Mouse (Mus musculus): Measurements from ENCODE around the gene B4gat1. TPM values are rescaled to one million over a fixed set of nuclear protein-coding genes. Genes with fewer than 3 reads are reported as not detected.
A peak's percentile ranks its signal among the peaks of the same experiment; 100 is the strongest.
"Not testable (repeated sequence)": the region's sequence is repeated elsewhere in the genome, so short reads cannot be mapped to it uniquely, and the experiment has no call there.

B4gat1 gene
- total RNA-seq, 1 experiment = 14.1 TPM

DNA sequence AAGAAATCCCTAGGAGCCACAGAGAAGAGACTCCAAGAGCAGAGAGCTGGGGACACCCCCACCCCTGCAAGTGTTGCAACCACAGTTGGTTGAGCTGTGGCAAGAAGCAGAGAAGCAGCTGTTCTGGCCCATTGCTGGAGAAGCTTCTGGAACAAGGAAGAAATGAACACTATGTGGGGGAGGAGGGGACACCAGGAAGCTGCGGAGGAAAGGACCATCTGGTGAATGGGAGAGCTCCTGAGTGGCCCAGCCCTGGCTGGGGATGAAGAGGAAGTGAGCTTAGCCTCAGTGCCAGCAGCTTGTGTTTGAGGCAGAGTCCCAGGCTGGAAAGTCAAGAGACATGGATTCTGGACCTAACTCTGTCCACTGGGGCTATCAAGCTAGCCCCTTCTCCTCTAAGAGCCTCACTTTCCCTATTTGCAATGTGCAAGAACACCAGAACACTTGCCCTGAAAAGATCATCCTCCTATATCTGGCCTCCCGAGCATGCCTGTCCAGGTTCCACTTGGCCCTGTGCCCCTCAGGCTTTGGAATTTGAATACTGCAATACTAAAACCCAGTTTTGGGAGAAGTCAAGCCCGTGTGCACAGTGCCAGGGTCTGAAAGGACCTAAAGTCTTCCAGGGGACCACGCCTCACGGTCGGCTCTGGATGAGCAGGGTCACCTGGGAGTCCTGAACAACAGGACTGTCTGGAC is 39.0 kb upstream of the B4gat1 start:
- DNase-seq (ENCODE audit: low read depth, low spot score) = no peak
- Histone ChIP-seq H3K9me3 (ENCODE audit: control insufficient read depth, insufficient read depth, low read depth, low read length) (no peaks in the 10 kb centered on the region), H3K4me1 (ENCODE audit: control insufficient read depth in 2 of 2, insufficient read depth in 2 of 2, low read length in 2 of 2, poor library complexity in 1 of 2) (peaks cover 0 to 3% of the 10 kb centered on the region in 2 experiments; a peak in 1 of 4 replicates), H3K9ac (ENCODE audit: insufficient read depth, low read depth, low read length, poor library complexity, severe bottlenecking) (no peak overlapping the region), H3K27ac (ENCODE audit: insufficient read depth, low read depth, low read length, poor library complexity, severe bottlenecking) (no peak overlapping the region), H3K36me3 (ENCODE audit: control insufficient read depth, insufficient read depth, low read length, poor library complexity, severe bottlenecking) (no peaks in the 10 kb centered on the region), H3K4me3 (ENCODE audit: insufficient read depth in 1 of 2, low read depth in 1 of 2, low read length in 2 of 2, poor library complexity in 1 of 2, severe bottlenecking in 1 of 2) (no peak overlapping the region)
- in situ Hi-C loops (cut with MboI; ENCODE audit: low sequenced_read_pairs in 2 of 2, unreplicated experiment in 2 of 2) = loop anchor here in 1 of 2 experiments (25.0 kb wide), 1 partner anchor 362 kb away; the partner anchor contains the start of gene Rce1
- TF ChIP-seq MAFK (IDR thresholded peaks at IDR 0.05; ENCODE audit: insufficient read depth, low read depth, low read length) (no peak), HCFC1 (IDR thresholded peaks at IDR 0.05; ENCODE audit: borderline replicate concordance, insufficient read depth, low read length) (no peak), ZNF384 (IDR thresholded peaks at IDR 0.05; ENCODE audit: low read depth, low read length) (no peak), CHD2 (IDR thresholded peaks at IDR 0.05; ENCODE audit: low read depth, low read length) (no peak), ZC3H11A (IDR thresholded peaks at IDR 0.05; ENCODE audit: borderline replicate concordance, low read depth, low read length) (no peak)

DNA sequence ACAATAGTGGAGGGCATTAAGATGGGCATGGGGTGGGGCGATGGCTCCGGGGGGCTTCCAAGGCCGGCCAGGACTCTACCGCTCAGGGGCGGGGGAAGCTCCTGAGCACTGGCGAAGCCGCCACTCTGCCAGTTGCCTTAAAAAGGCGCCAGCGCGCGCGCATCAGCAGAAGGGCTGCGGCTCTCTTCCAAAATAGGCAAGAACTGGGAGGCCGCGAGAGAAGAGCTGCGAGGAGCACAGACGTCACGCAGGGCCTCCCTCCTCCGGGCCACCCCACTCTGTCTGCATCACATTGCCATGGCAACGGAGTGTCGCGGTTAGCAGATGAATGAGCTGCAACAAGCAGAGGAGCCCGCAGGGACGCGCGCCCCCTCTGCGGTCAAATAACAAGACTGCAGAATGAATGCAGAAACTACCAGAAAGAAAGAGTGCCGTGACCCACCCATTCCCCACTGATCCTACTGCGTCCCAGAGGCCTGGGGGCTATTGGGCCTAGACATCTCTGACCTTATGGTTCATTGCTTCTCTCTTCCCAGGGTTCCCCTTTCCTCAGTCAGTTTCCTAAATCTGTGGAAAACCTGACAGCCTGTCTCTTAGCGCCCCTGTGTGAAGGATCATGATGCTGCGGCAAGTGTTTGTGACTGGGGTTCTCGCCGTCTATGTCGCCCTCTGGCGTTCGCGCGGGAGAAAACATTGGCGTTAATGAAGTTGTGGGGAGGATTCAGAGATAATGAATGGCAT is 36.8 kb upstream of the B4gat1 start:
- H3K36me3 ChIP-seq (ENCODE audit: control insufficient read depth, insufficient read depth, low read length, poor library complexity, severe bottlenecking) = no peaks in the 10 kb centered on the region
- TF ChIP-seq ZNF384 (IDR thresholded peaks at IDR 0.05; ENCODE audit: low read depth, low read length) = no peak
- TF ChIP-seq ZC3H11A (IDR thresholded peaks at IDR 0.05; ENCODE audit: borderline replicate concordance, low read depth, low read length) = peak; percentile 66; the same call in 1 of the 2 replicates
- no peak; the same call in 1 of the 2 replicates for TF ChIP-seq HCFC1 (IDR thresholded peaks at IDR 0.05; ENCODE audit: borderline replicate concordance, insufficient read depth, low read length)
- in situ Hi-C loops (cut with MboI; ENCODE audit: low sequenced_read_pairs in 2 of 2, unreplicated experiment in 2 of 2) = no loop called here
- peaks cover 0 to 3% of the 10 kb centered on the region in 2 experiments; a peak in 1 of 4 replicates for H3K4me1 ChIP-seq (ENCODE audit: control insufficient read depth in 2 of 2, insufficient read depth in 2 of 2, low read length in 2 of 2, poor library complexity in 1 of 2)
- DNase-seq (ENCODE audit: low read depth, low spot score) = peak; percentile 76
- H3K9ac ChIP-seq (ENCODE audit: insufficient read depth, low read depth, low read length, poor library complexity, severe bottlenecking) = no peak overlapping the region
- no peak overlapping the region for H3K27ac ChIP-seq (ENCODE audit: insufficient read depth, low read depth, low read length, poor library complexity, severe bottlenecking)
- H3K4me3 ChIP-seq (ENCODE audit: insufficient read depth in 1 of 2, low read depth in 1 of 2, low read length in 2 of 2, poor library complexity in 1 of 2, severe bottlenecking in 1 of 2) = peak overlapping the region; percentile 17 to 51
- H3K9me3 ChIP-seq (ENCODE audit: control insufficient read depth, insufficient read depth, low read depth, low read length) = no peaks in the 10 kb centered on the region

DNA sequence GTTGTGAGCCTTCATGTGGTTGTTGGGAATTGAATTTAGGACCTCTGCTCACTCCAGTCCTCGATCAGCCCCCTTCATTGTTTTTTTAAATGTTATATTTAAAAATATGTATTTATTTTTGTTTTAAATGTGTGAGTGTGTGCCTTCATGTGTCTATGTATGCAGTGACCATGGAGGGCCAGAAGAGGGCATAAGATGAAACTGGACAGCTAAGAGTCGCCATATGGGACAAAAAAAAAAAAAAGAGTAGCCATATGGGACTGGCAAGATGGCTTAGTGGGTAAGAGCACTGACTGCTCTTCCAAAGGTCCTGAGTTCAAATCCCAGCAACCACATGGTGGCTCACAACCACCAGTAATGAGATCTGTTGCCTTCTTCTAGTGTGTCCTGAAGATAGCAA is 35.0 kb upstream of the B4gat1 start:
- H3K4me3 ChIP-seq (ENCODE audit: insufficient read depth in 1 of 2, low read depth in 1 of 2, low read length in 2 of 2, poor library complexity in 1 of 2, severe bottlenecking in 1 of 2); H3K9ac ChIP-seq (ENCODE audit: insufficient read depth, low read depth, low read length, poor library complexity, severe bottlenecking); H3K27ac ChIP-seq (ENCODE audit: insufficient read depth, low read depth, low read length, poor library complexity, severe bottlenecking); H3K36me3 ChIP-seq (ENCODE audit: control insufficient read depth, insufficient read depth, low read length, poor library complexity, severe bottlenecking); H3K4me1 ChIP-seq (ENCODE audit: control insufficient read depth in 2 of 2, insufficient read depth in 2 of 2, low read length in 2 of 2, poor library complexity in 1 of 2); in situ Hi-C loops (cut with MboI; ENCODE audit: low sequenced_read_pairs in 2 of 2, unreplicated experiment in 2 of 2); DNase-seq (ENCODE audit: low read depth, low spot score); H3K9me3 ChIP-seq (ENCODE audit: control insufficient read depth, insufficient read depth, low read depth, low read length): not testable (repeated sequence)
- TF ChIP-seq ZNF384 (IDR thresholded peaks at IDR 0.05; ENCODE audit: low read depth, low read length) = peak; percentile 80

DNA sequence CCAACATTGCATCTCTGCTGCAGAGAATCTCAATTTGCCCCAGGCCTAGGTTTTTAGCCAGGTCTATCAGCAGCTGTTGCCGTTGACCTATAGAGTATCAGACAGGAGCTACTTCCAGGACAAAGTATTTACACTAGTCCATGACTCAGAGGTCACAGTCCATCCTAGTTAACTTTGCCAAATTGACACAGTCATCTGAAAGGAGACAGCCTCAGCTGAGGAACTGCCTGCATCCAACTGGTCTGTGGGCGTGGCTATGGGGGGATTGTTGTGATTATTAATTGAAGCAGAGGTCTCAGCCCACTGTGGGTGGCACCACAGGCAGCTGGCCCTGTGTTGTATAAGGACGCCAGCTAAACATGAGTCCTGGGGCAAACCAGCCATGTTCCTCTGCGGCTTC is 33.7 kb upstream of the B4gat1 start:
- Histone ChIP-seq H3K9ac (ENCODE audit: insufficient read depth, low read depth, low read length, poor library complexity, severe bottlenecking) (no peak overlapping the region), H3K36me3 (ENCODE audit: control insufficient read depth, insufficient read depth, low read length, poor library complexity, severe bottlenecking) (no peaks in the 10 kb centered on the region), H3K9me3 (ENCODE audit: control insufficient read depth, insufficient read depth, low read depth, low read length) (no peaks in the 10 kb centered on the region), H3K4me1 (ENCODE audit: control insufficient read depth in 2 of 2, insufficient read depth in 2 of 2, low read length in 2 of 2, poor library complexity in 1 of 2) (no peaks in the 10 kb centered on the region), H3K27ac (ENCODE audit: insufficient read depth, low read depth, low read length, poor library complexity, severe bottlenecking) (no peak overlapping the region), H3K4me3 (ENCODE audit: insufficient read depth in 1 of 2, low read depth in 1 of 2, low read length in 2 of 2, poor library complexity in 1 of 2, severe bottlenecking in 1 of 2) (no peak overlapping the region)
- in situ Hi-C loops (cut with MboI; ENCODE audit: low sequenced_read_pairs in 2 of 2, unreplicated experiment in 2 of 2) = no loop called here
- no peak for TF ChIP-seq ZNF384 (IDR thresholded peaks at IDR 0.05; ENCODE audit: low read depth, low read length)
- TF ChIP-seq HCFC1 (IDR thresholded peaks at IDR 0.05; ENCODE audit: borderline replicate concordance, insufficient read depth, low read length) = no peak
- no peak for TF ChIP-seq MAFK (IDR thresholded peaks at IDR 0.05; ENCODE audit: insufficient read depth, low read depth, low read length)
- no peak for TF ChIP-seq CHD2 (IDR thresholded peaks at IDR 0.05; ENCODE audit: low read depth, low read length)
- no peak for TF ChIP-seq ZC3H11A (IDR thresholded peaks at IDR 0.05; ENCODE audit: borderline replicate concordance, low read depth, low read length)
- no peak for DNase-seq (ENCODE audit: low read depth, low spot score)

All from ES-E14 (cell line).